Mouse (Mus musculus): ENCODE data around the gene Mia.

Mia gene

GRCm38 (mm10) chr7:27184964-27185363 is 4.0 kb upstream of the Mia start:
- DNase-seq = no peak

DNA sequence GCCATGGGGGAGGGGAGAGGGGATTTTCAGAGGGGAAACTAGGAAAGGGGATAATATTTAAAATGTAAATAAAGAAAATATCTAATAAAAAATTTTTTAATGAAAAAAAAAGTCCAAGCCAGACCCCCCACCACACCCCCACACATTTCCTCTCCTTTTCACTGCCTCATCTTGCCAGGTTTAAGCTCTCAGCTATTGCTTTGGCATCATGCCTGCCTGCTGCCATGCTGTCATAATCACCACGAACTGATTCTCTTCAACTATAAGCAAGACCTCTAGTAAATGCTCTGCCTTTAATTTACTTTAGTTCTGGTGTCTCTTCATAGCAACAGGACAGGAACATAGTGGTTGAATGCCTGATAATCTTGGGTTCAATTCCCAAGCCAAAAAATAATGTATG is 1.5 kb upstream of the Mia start:
- DNase-seq = no peak

DNA sequence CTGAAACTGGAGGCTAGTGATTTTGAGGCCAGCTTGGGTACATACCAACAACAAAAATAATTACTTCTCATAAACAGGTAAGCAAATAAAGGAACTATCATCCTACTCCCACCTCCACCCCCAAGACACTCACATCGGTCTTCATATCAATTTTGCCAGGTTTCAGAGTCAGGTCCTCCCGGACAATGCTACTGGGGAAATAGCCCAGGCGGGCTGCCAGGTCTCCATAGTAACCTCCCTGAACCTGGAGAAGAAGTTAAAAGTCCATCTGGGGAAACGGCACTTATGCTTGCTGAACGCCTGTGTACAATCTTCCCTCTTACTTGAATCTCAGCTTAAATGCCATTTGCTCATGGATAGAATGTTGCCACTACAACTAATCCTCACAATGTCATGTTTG is 921 bp downstream of the Mia start:
- peak; percentile 87 for DNase-seq

DNA sequence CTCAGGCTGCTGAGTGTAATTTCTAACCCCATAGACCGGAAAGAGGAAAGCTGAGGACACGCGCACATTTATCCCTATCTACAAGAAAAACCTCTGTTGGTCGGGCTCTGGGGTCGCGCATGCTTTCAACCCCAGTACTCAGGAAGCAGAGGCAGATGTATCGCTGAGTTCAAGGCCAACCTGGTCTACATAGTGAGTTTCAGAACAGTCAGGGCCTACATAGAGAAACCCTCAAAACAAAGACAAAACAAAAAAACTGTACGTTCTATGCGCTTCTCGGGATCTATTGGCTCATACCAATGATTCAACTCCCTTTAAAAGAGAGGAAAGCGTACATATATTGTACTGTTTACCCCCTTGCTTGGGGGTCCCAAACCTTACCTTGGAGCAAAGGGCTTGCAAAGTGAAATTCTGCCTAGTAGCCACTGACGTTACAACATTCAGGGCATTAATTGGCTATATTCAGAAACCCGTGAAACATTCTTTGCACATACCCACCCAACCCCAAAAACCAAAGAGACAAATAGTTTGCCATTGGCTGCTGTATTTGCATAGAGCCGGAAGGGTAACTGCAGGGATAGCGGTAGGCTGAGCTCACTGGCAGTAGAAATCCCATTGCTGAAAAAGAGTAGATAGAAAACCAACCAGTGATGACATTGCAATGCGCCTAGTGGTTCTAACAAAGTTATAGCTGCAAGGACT is 1.6 kb downstream of the Mia start:
- DNase-seq = no peak

DNA sequence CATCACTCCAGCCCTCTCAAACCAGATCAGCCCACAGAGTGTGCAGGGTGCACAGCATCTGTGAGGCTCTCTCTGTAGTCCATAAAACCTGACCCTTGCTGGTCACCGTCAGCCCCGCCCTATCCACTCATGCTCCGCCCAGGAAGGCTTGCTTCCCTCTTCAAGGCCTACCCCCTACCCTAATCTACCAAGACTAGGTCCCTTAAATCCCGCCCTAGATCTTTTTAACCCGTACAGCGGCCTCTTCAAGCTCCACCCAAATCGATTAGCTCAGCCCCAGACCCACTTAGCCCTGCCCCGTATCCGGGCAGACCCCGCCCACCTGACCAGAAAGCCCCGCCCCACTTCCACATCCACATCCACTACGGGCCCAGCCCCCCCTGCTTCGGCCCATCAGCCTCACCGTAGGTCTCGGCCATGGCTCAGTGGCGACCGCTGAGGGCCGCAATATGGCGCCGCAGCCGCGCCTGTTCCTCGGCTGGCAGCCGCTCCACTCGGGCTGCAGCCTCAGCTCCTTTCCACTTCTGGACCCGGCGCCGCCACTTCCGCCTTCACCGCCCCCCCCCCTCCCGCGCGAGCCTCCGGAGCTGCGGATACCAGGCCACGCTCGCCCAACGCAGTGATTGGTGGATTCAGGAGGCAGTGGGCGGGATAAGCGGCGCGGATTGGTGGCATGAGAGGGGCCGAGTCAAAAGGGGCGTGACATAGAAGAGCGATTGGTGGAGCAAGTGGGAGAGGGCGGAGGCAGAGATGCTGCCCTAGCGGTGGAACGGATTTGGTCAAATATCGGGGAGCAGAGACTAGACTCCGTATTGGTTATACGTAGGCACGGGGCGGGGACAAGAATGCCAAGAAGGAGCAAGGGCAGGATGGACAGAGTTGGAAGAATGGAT is 2.4 kb downstream of the Mia start, which contains the start of gene Rab4b:
TSS of gene Rab4b (minus strand) at position 573 of the 893 bp plus-strand sequence.
- peak; percentile 100 for DNase-seq

- DNase-seq = no peak
These were observed 3.0 kb downstream of the Mia start for GRCm38 (mm10) chr7:27177942-27178323.

DNA sequence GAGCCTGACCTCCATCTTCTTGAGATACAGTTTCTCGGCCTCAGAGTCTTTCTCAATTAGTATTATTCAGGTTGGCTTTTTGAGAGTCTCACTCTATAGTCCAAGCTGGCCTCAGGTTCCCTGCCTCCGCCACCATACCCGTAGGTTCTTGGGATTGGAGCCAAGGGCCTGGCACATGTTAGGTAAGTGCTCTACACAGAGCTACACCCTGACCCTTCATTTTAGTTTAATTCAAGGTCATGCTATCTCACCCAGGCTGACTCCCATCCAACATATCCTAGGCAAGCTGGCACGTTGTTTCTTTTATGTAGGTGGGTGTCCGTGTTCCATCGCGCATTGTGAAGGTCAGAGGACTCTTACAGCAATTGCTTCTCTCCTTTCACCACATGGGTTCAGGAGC is 6.1 kb downstream of the Mia start:
- DNase-seq = no peak

DNA sequence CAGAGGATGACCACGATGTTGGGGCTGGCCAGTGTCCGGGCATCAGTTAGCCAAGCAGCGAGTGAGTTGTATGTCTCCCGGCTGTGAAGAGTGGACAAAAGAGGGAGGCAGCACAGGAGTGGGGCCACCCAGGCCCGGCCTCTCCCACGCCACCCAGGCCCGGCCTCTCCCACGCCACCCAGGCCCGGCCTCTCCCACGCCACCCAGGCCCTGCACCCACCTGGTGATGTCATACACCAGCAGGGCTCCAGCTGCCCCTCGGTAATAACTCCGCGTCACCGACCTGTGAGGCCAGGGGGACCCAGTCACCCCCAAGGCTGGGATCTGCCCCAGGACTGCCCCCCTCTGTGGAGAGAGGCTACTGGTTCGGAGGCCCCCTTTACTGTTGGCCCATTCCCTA is 6.5 kb downstream of the Mia start:
- no peak for DNase-seq

GRCm38 (mm10) chr7:27170981-27171380 is 10.0 kb downstream of the Mia start:
- DNase-seq = no peak

DNA sequence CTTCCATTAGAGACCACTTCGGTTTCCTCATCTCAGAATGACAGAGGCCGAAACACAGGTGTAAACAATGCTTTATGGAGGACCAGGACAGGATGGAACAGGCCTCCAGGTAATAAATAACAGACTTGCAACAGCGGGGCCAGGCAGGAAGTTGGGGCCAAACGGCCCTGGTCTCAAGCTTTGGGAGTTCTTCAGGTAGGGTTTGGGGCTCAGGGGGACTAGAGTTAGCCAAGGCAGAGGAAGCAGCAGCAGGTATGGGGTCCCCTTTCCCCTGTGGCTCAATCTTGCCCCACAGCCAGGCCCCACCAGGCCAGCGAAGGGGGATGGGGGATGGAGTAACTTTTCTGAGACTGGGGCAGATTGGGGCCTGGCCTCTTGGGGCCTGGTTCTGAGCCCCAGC is 12.6 kb downstream of the Mia start:
- no peak for DNase-seq

- DNase-seq = no peak
These were observed 13.4 kb downstream of the Mia start for GRCm38 (mm10) chr7:27167475-27168094.

DNA sequence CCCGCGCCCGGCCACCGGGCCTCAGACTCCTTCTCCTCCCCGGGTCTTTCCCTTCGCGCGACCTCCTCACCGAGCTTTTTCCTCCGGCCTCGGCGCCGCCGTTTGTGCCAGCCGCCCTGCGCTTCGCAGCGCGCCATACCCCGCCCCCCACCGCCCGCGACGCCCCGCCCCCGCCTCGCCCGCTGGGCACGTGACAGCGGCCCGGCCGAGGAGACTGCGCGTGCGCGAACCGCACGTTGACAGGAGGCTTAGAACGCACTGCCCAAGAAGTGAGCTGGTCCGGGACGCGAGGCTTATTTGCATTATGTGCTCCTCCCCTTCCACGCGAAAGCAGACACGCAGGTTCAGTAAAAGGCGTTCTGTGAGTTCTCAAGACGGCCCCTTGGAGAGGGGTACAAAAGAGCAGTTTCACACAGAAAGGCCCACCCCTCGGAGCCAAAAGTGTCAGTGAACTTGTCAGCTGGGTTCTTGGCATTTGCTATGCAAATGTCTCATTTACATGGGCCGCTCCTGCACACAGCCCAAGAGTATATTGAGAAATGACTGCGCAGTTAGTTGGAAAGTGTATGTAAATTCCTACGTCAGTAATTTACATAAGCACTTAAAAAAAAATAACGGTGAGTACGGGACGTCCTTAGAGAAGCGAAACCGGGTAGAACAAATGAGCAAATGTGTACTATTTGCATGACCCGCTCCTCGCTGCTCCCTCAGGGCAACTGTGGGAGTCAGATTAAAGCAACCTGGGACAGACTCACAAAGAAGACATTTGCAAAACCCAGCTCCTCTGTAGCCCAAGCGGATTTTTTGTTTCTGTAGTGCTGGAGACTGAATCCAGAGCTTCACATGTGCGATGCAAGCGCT is 14.1 kb downstream of the Mia start, which contains the start of gene Egln2:
TSS of gene Egln2 (minus strand) at position 189 of the 861 bp plus-strand sequence.
- peak; percentile 97 for DNase-seq

GRCm38 (mm10) chr7:27166229-27166613 is 14.7 kb downstream of the Mia start:
- DNase-seq = peak; percentile 92

- DNase-seq = no peak
These were observed 15.3 kb downstream of the Mia start for GRCm38 (mm10) chr7:27165696-27166095.

DNA sequence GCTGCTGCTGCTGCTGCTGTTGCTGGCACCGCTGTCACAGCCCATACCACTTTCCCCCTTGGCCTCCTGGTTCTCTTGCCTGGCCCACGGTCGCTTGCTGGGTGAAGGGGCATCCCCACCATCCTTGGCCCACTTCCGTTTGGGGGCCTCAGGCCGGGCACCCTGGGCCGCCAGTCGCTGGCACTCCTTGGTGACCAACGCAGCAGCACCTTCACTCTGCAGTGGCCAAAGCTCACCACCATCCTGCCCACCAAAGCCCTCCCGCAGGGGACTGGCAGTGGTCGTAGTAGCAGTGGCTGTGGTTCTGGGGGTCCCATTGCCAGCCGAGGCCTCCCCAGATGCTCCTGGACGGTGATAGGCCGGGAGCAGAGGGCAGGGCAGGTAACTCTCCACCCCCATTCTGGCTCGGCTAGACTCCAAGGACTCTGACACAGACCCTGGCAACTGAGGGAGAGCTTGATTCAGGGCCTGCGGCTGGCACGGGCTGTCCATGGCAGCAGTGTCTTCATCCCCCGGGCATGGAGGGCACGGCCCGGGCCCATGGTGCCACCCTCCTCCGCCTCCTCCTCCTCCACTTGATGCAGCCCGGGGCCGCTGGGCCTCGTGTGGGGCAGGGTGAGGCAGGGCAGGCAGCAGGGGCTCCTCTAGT is 15.8 kb downstream of the Mia start:
- peak; percentile 65 for DNase-seq

GRCm38 (mm10) chr7:27164112-27164947 is 16.6 kb downstream of the Mia start:
- DNase-seq = peak; percentile 48

GRCm38 (mm10) chr7:27163450-27163805 is 17.5 kb downstream of the Mia start:
- no peak for DNase-seq

DNA sequence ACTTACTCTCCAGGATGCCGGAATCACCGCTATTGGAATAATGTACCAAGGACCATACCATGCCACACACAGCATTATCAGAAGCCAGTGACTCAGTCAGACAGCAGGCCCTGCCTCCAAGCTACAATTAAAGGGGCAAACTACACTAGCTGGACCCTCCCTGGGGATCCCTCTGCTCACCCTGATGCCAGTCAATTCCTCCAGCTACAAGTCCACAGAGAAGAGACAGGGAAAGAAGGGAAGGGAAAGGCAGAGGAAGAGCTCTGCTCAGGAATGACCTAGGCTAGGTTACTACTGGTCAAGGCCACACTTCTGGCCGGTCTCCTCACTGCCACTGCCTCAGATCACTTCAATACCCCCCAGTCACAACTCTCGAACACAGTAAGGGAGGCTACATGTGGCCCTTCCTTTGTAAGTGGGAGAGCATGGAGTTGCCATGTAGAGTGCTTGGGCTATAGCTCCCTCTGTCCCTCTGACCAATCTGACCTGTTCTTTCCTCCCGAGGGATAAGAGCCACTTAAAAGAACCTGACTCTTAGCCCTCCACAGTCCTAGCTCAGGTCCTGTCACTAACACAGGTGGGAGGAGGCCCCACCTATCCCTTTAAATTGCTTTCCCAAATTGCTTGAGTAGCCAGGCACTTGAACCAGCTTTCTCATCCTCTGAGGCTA is 18.0 kb downstream of the Mia start:
- DNase-seq = no peak

- DNase-seq = no peak
These were observed 19.2 kb downstream of the Mia start for GRCm38 (mm10) chr7:27161744-27162143.

DNA sequence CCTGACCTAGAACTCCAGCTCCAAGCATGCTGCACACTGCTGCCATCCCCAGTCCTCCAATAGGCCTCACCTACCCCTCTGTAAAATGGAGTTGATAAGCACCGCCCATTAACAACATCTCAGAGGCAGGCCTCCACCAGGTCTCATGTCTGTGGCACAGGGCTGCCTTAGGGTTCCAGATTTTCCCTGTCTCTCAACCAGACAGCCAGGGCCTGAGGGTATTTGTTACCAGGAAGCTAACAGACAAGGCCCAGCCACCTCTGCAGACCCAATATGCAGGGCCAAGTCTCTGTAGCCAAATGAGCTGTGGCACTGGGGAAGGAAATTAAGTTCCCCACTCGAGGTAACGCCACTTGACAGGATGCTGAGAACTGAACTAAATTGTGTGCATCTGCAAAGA is 20.0 kb downstream of the Mia start:
- DNase-seq = no peak

GRCm38 (mm10) chr7:27159882-27160281 is 21.1 kb downstream of the Mia start:
- DNase-seq = peak; percentile 91

All from kidney, adult 11 months (tissue).